Mouse (Mus musculus) cerebellum, adult 2 months (tissue): ENCODE results near the gene Zbed5.

Source experiments
- CTCF ChIP-seq: fragments of 200-500 bp; IDR thresholded peaks from 2 replicates; pipeline ENCODE4 v1.5.1; 2011; ENCODE audit warnings: low read depth, mild to moderate bottlenecking, control low read depth, low read length, moderate library complexity, borderline replicate concordance; ENCODE audit not compliant: insufficient read depth
- POLR2A ChIP-seq: fragments of 200-500 bp; IDR thresholded peaks from 2 replicates; pipeline ENCODE4 v1.6.1; 2011; ENCODE audit warnings: low read length, control low read depth, borderline replicate concordance; ENCODE audit not compliant: insufficient read depth

GRCm38 (mm10) chr5:129886911-129887636, 8.4 kb upstream of the Zbed5 start, which contains the start of gene Chchd2:
- TF ChIP-seq CTCF (no peak), POLR2A (peak; percentile 92; the same call in 1 of the 2 replicates)
